Mouse (Mus musculus): Measurements from ENCODE around the gene Gm11172.

Gm11172 gene

GRCm38 (mm10) chr16:10805789-10806527 lies 6.8 kb upstream of the Gm11172 start, which contains the start of gene Prm1:
TSS of gene Prm1 (minus strand) at chr16:10805839.
- TF ChIP-seq GATA4 (IDR thresholded peaks at IDR 0.05; ENCODE audit: insufficient replicate concordance, low read length), result no peak

- TF ChIP-seq GATA4 (IDR thresholded peaks at IDR 0.05; ENCODE audit: insufficient replicate concordance, low read length), result no peak
Measured at GRCm38 (mm10) chr16:10810376-10810775, 2.3 kb upstream of the Gm11172 start.

DNA sequence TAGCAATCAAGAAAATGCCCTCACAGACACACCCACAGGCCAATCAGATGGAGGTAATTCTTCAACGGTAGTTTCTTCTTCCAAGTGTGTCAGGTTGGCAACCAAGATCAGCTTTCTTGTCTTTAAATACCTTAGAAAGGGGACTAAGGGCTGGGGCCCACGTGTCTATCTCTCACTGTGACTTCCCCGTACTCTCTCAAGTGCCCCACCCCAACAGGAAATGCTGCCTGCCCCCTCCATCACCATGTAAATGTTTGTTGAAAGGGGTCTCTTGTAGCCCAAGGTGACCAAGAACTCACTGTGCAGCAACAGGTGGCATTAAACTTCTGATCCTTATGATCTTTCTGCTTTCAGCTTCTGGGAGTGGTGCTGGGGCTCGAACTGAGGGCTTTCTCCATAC lies 1.0 kb downstream of the Gm11172 start:
- TF ChIP-seq GATA4 (IDR thresholded peaks at IDR 0.05; ENCODE audit: insufficient replicate concordance, low read length), result no peak

DNA sequence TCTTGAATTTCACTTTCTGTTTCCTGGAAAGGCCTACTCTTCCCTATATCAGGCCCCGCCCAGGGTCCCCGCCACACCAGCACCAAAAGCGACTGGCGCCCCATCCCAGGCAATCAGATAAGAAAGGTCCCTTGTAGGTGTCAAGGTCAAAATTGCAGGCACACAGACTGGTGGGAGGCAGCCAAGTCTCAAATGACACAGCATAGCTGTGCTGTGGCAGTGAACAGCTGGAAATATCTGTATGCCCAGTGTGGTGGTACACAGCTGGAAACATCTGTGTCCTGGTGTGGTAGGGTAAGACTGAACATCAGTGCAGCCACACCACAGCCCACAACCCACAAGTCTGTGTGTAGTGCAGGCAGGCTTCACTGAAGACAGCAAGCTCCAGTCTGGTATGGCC lies 2.1 kb downstream of the Gm11172 start:
- peak; percentile 42; the same call in 1 of the 2 replicates for TF ChIP-seq GATA4 (IDR thresholded peaks at IDR 0.05; ENCODE audit: insufficient replicate concordance, low read length)

DNA sequence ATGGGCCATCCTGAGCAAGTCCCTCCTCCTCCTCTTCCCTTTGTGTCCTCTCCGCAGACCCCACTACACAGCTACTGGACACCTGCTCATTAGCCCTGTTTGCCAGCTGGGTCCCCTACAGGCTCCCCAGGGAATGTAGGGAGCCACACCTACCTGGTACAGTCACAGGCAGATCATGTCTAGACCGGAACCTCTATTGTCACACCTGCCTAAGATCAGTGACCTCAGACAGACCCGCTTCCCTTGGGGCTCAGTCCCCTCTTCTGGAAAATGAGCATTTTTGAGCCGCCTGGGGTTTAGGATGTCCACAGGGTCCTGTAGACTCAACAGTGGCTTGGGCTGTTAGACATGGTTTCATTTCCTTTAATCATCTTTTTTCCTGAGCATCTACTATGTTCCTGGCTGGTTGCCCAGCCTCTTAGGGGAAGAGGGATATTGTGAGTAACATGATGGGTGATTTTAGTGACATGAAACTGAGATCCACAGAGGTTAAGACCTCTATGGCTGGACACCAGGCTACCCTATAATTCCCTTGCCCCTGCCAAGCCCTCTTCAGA lies 5.9 kb downstream of the Gm11172 start:
- TF ChIP-seq GATA4 (IDR thresholded peaks at IDR 0.05; ENCODE audit: insufficient replicate concordance, low read length), result no peak

GRCm38 (mm10) chr16:10819966-10820365 lies 7.3 kb downstream of the Gm11172 start:
- TF ChIP-seq GATA4 (IDR thresholded peaks at IDR 0.05; ENCODE audit: insufficient replicate concordance, low read length), result no peak

DNA sequence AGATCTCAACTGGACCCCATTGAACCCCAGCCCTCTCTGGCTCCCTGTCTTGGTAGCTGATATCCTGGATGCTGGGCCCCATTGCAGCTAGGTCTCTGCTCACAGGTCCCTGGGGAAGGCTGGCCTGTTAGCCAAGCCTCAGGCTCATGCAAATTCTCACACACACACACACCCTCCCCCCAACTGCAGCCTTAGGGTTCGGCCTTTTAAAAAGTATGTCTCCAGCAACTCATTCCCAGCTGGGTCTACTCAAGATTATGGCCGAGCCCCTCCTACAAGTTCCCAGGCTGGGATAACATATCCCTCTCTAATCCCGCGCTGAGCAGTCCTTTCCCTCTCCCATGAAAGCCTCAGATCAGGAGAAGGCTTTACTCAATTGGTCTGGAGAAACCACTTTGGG lies 8.7 kb downstream of the Gm11172 start:
- TF ChIP-seq GATA4 (IDR thresholded peaks at IDR 0.05; ENCODE audit: insufficient replicate concordance, low read length), result no peak

DNA sequence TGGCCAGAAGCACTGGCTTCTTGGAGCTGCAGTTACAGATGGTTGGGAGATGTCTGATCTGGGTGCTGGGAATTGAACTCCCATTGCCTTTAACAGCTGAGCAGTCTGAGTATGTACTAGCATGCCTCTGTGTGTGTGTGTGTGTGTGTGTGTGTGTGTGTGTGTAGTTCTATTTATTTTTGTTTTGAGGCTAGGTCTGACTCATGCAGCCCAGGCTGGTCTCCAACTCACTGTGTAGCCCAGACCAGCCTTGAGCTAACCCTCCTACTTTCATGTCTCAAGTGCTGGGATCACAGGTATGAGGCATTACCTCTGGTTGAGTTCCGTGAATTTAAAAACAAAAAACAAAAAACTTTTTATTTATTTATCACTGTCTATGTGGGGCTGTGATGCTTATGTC lies 11.8 kb downstream of the Gm11172 start:
- no peak for TF ChIP-seq GATA4 (IDR thresholded peaks at IDR 0.05; ENCODE audit: insufficient replicate concordance, low read length)

DNA sequence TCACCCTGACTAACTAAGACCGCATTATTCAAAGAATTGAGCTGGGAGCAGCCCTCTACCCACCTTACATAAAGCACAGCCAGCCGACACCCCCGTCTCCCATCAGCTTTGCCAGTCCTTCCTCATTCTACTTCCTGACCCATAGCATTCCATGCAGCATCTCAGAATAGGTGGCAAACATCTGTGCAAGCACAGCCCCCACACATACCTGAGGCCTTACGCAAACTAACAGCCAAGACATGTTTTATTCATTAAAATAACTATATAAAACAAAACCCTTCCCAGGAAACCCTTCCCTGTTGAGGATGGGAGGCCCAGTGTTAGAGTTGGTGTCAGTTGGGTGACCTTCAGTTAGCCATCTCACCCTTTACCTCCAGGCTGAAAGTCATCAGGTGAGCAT lies 13.1 kb downstream of the Gm11172 start:
- TF ChIP-seq GATA4 (IDR thresholded peaks at IDR 0.05; ENCODE audit: insufficient replicate concordance, low read length), result no peak

DNA sequence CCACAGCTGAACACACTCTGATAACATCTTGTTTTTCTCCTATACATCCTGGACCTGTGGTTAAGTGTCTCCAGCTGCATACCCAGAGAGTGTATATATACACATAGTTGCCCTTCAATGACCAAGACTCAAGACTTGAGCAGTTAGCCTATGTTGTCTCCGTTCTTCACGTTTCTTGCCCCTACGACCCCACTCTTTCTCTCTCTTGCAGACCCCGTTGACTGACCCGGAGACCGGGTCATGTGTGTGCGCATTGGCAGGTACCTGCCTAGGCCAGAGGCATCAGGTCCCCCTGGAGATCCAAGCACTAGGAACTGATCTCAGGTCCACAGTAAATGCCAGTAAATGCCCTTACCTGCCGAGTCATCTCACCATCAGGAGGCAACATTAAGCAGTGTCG lies 14.6 kb downstream of the Gm11172 start:
- no peak for TF ChIP-seq GATA4 (IDR thresholded peaks at IDR 0.05; ENCODE audit: insufficient replicate concordance, low read length)

- no peak for TF ChIP-seq GATA4 (IDR thresholded peaks at IDR 0.05; ENCODE audit: insufficient replicate concordance, low read length)
Measured at GRCm38 (mm10) chr16:10827766-10828460, 15.2 kb downstream of the Gm11172 start.

DNA sequence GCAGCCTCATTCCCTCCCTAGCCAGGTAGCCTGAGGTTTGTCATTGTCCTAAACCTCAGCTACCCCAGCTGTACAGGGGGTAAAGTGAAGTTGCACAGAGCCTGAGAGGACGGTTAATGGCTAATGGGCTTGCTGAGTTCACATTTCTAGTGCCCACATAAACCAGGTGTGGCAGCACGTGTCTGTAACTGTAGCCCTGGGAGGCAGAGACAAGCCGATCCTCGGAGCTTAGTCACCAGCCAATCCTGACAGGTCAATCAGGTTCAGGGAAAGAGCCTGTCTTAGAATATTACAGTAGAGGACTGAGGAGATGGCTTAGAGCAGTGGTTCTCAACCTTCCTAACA lies 15.7 kb downstream of the Gm11172 start:
- TF ChIP-seq GATA4 (IDR thresholded peaks at IDR 0.05; ENCODE audit: insufficient replicate concordance, low read length), result no peak

GRCm38 (mm10) chr16:10834542-10834910 lies 21.8 kb downstream of the Gm11172 start:
- TF ChIP-seq GATA4 (IDR thresholded peaks at IDR 0.05; ENCODE audit: insufficient replicate concordance, low read length), result no peak

- no peak for TF ChIP-seq GATA4 (IDR thresholded peaks at IDR 0.05; ENCODE audit: insufficient replicate concordance, low read length)
Measured at GRCm38 (mm10) chr16:10834911-10835587, 22.3 kb downstream of the Gm11172 start, which contains the start of gene Rmi2. TSS of gene Rmi2 (plus strand) at chr16:10835059.

DNA sequence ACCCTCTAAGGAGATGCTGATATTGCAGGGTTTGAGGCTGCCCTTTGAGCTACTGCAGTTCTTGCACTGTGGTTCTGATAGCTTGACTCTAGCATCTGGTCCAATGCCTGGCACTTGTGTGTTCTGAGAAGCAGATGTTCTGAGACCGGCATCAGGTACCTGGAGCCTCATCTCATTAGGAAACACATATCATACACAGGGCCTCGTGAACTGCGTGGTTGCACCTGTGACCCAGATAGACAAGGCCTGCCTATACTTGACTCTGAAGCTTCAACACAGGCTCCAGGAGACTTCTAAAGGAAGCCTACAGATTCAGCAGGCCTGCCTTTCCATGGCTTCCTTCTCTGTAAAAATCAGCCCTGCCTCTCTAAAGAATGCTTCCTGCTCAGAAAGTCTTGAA lies 23.7 kb downstream of the Gm11172 start:
- no peak for TF ChIP-seq GATA4 (IDR thresholded peaks at IDR 0.05; ENCODE audit: insufficient replicate concordance, low read length)

DNA sequence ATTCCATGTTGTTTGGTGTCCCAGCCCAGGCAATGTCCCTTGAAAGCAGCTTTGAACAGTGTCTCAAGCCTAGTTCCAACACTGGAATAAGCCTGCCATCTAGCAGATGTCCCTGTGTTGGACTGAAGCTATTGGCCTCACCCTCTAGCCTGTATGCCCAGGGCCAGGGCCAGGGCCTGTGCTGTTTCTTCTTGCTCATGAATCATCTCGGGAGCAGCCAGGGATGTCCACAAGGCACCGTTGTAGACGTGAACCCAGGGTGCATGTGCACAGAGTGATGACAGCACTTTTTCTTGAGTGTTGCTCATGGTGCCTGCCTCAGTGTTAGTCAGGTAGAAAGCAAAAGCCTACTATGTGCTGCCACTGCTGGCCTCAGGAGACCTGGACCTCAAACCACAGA lies 24.5 kb downstream of the Gm11172 start:
- TF ChIP-seq GATA4 (IDR thresholded peaks at IDR 0.05; ENCODE audit: insufficient replicate concordance, low read length), result no peak
